Mouse (Mus musculus) left cerebral cortex, adult 18-20 months (tissue): ENCODE data around the gene Calhm1. TPM values are rescaled to one million over a fixed set of nuclear protein-coding genes. Genes with fewer than 3 reads are reported as not detected.

Source experiments
- total RNA-seq, 2 experiments: library from RNA; stranded (reverse); gene quantifications; 2 replicates each; pipeline ENCODE4 v1.2.3; 2021

The Calhm1 gene
- total RNA-seq, 2 experiments from 2014 or later, result not detected

Other genes starting within 250 kb of the Calhm1 start
- 100 to 1,000 TPM; 208 to 220 TPM for gene Ina, start 129.6 kb downstream of the Calhm1 start, total RNA-seq
- gene Nt5c2, start 129.1 kb downstream of the Calhm1 start, total RNA-seq, result 10 to 100 TPM; 78.9 to 82.6 TPM
- gene Pcgf6, start 93.3 kb downstream of the Calhm1 start, total RNA-seq, result 10 to 100 TPM; 17.3 to 19.0 TPM
- 1 to 10 TPM; 6.4 to 6.9 TPM for gene Taf5, start 76.5 kb downstream of the Calhm1 start, total RNA-seq
- gene Usmg5, start 53.6 kb downstream of the Calhm1 start, total RNA-seq, result 100 to 1,000 TPM; 757 to 769 TPM
- gene Pdcd11, start 53.5 kb downstream of the Calhm1 start, total RNA-seq, result 10 to 100 TPM; 15.3 to 16.3 TPM
- 1 to 10 TPM; 8.2 to 9.5 TPM for gene Calhm2, start 6.0 kb downstream of the Calhm1 start, total RNA-seq
- not detected for gene Calhm3, start 13.5 kb upstream of the Calhm1 start, total RNA-seq
- gene Neurl1a, start 34.6 kb upstream of the Calhm1 start, total RNA-seq, result 100 to 1,000 TPM; 183 to 194 TPM